Mouse (Mus musculus): ENCODE data around the gene Plxnd1. TPM values are rescaled to one million over a fixed set of nuclear protein-coding genes. Genes with fewer than 3 reads are reported as not detected.

The Plxnd1 gene
- 25.2 and 40.3 TPM in 2 replicates for polyA plus RNA-seq (2015; fragmentation: Nextera tagmentation; extraction: Ambion mirVana)

GRCm38 (mm10) chr6:115994877-115995520, at the start of gene Plxnd1:
Gene Plxnd1 (minus strand): TSS chr6:115995005.
- Histone ChIP-seq H3K4me3 (peak within 1 kb of the TSS; percentile 65), H3K4me2 (peak within 1 kb of the TSS; percentile 87), H3K9me3 (no peaks in the 10 kb centered on the region), H3K9ac (peak within 1 kb of the TSS; percentile 78), H3K27ac (peak within 1 kb of the TSS; percentile 71), H3K36me3 (no peaks in the 10 kb centered on the region), H3K4me1 (peaks cover 75% of the 10 kb centered on the region), H3K27me3 (peaks cover 47% of the 10 kb centered on the region)
- ATAC-seq (ENCODE audit: insufficient number of reproducible peaks, insufficient read depth, low FRiP score, low TSS enrichment, low read depth): peak; percentile 56; the same call in 1 of the 2 replicates
- under 1% methylated on average over 46 of the region's 51 CpGs for WGBS

- no peak for ATAC-seq (ENCODE audit: insufficient number of reproducible peaks, insufficient read depth, low FRiP score, low TSS enrichment, low read depth)
- Histone ChIP-seq H3K9me3 (peaks cover 3% of the 10 kb centered on the region; the same call in 1 of the 2 replicates), H3K4me1 (no peaks in the 10 kb centered on the region), H3K27ac (no peak overlapping the region), H3K9ac (no peak overlapping the region), H3K4me3 (no peak overlapping the region), H3K36me3 (peaks cover 13% of the 10 kb centered on the region), H3K4me2 (no peak overlapping the region), H3K27me3 (no peaks in the 10 kb centered on the region)
- 78% methylated on average over 2 of the region's 2 CpGs for WGBS
Observed at GRCm38 (mm10) chr6:116044039-116044438, 49.2 kb upstream of the Plxnd1 start.

- no peaks in the 10 kb centered on the region for H3K4me1 ChIP-seq
- no peak overlapping the region for H3K4me3 ChIP-seq
- WGBS: 83% methylated on average over 2 of the region's 2 CpGs
- H3K9ac ChIP-seq: no peak overlapping the region
- H3K36me3 ChIP-seq: peaks cover 7% of the 10 kb centered on the region
- no peak overlapping the region for H3K4me2 ChIP-seq
- peaks cover 3% of the 10 kb centered on the region; the same call in 1 of the 2 replicates for H3K9me3 ChIP-seq
- ATAC-seq (ENCODE audit: insufficient number of reproducible peaks, insufficient read depth, low FRiP score, low TSS enrichment, low read depth): no peak
- H3K27me3 ChIP-seq: no peaks in the 10 kb centered on the region
- H3K27ac ChIP-seq: no peak overlapping the region
Observed at GRCm38 (mm10) chr6:116038222-116038621, 43.4 kb upstream of the Plxnd1 start.

- Histone ChIP-seq H3K27ac (no peak overlapping the region), H3K36me3 (no peaks in the 10 kb centered on the region), H3K9ac (no peak overlapping the region), H3K9me3 (no peaks in the 10 kb centered on the region), H3K4me1 (no peaks in the 10 kb centered on the region), H3K27me3 (no peaks in the 10 kb centered on the region), H3K4me3 (no peak overlapping the region), H3K4me2 (no peak overlapping the region)
- 83% methylated on average over 5 of the region's 5 CpGs for WGBS
- ATAC-seq (ENCODE audit: insufficient number of reproducible peaks, insufficient read depth, low FRiP score, low TSS enrichment, low read depth): no peak
Observed at GRCm38 (mm10) chr6:116037281-116037831, 42.6 kb upstream of the Plxnd1 start.

- no peaks in the 10 kb centered on the region for H3K4me1 ChIP-seq
- WGBS: 87% methylated on average over 2 of the region's 2 CpGs
- no peak overlapping the region for H3K27ac ChIP-seq
- H3K27me3 ChIP-seq: no peaks in the 10 kb centered on the region
- ATAC-seq (ENCODE audit: insufficient number of reproducible peaks, insufficient read depth, low FRiP score, low TSS enrichment, low read depth): no peak
- no peaks in the 10 kb centered on the region for H3K36me3 ChIP-seq
- H3K9me3 ChIP-seq: no peaks in the 10 kb centered on the region
- H3K4me2 ChIP-seq: no peak overlapping the region
- no peak overlapping the region for H3K9ac ChIP-seq
- H3K4me3 ChIP-seq: no peak overlapping the region
Observed at GRCm38 (mm10) chr6:116036555-116036954, 41.8 kb upstream of the Plxnd1 start.

GRCm38 (mm10) chr6:116031052-116031451, 36.2 kb upstream of the Plxnd1 start:
- ATAC-seq (ENCODE audit: insufficient number of reproducible peaks, insufficient read depth, low FRiP score, low TSS enrichment, low read depth): no peak
- WGBS: 88% methylated on average over 5 of the region's 5 CpGs
- H3K27ac ChIP-seq: no peak overlapping the region
- H3K9me3 ChIP-seq: no peaks in the 10 kb centered on the region
- no peak overlapping the region for H3K9ac ChIP-seq
- no peak overlapping the region for H3K4me3 ChIP-seq
- H3K36me3 ChIP-seq: no peaks in the 10 kb centered on the region
- H3K4me2 ChIP-seq: no peak overlapping the region
- H3K4me1 ChIP-seq: no peaks in the 10 kb centered on the region
- no peaks in the 10 kb centered on the region for H3K27me3 ChIP-seq

- Histone ChIP-seq H3K9me3 (peaks cover 9% of the 10 kb centered on the region), H3K4me2 (no peak overlapping the region), H3K36me3 (peaks cover 36% of the 10 kb centered on the region), H3K4me1 (no peaks in the 10 kb centered on the region), H3K4me3 (no peak overlapping the region), H3K9ac (no peak overlapping the region), H3K27me3 (no peaks in the 10 kb centered on the region), H3K27ac (no peak overlapping the region)
- WGBS: 90% methylated on average over 4 of the region's 4 CpGs
- ATAC-seq (ENCODE audit: insufficient number of reproducible peaks, insufficient read depth, low FRiP score, low TSS enrichment, low read depth): no peak
Observed at GRCm38 (mm10) chr6:116024666-116025065, 29.9 kb upstream of the Plxnd1 start.

- no peak for ATAC-seq (ENCODE audit: insufficient number of reproducible peaks, insufficient read depth, low FRiP score, low TSS enrichment, low read depth)
Observed at GRCm38 (mm10) chr6:116021961-116022485, 27.2 kb upstream of the Plxnd1 start.

GRCm38 (mm10) chr6:116015902-116016301, 21.1 kb upstream of the Plxnd1 start:
- Histone ChIP-seq H3K27me3 (no peaks in the 10 kb centered on the region), H3K4me3 (no peak overlapping the region), H3K36me3 (peaks cover 7% of the 10 kb centered on the region), H3K27ac (no peak overlapping the region), H3K4me2 (no peak overlapping the region), H3K9ac (no peak overlapping the region), H3K4me1 (no peaks in the 10 kb centered on the region), H3K9me3 (no peaks in the 10 kb centered on the region)
- 88% methylated on average over 3 of the region's 3 CpGs for WGBS
- no peak for ATAC-seq (ENCODE audit: insufficient number of reproducible peaks, insufficient read depth, low FRiP score, low TSS enrichment, low read depth)

More at GRCm38 (mm10) chr6:116021961-116022485, 27.2 kb upstream of the Plxnd1 start:
- no peak overlapping the region for H3K4me2 ChIP-seq
- peaks cover 36% of the 10 kb centered on the region for H3K36me3 ChIP-seq
- no peak overlapping the region for H3K27ac ChIP-seq
- H3K27me3 ChIP-seq: no peaks in the 10 kb centered on the region
- H3K4me3 ChIP-seq: no peak overlapping the region
- no peaks in the 10 kb centered on the region for H3K4me1 ChIP-seq
- peaks cover 9% of the 10 kb centered on the region for H3K9me3 ChIP-seq
- 81% methylated on average over 9 of the region's 9 CpGs for WGBS
- H3K9ac ChIP-seq: no peak overlapping the region

- WGBS: 88% methylated on average over 6 of the region's 6 CpGs
- no peak for ATAC-seq (ENCODE audit: insufficient number of reproducible peaks, insufficient read depth, low FRiP score, low TSS enrichment, low read depth)
- H3K9me3 ChIP-seq: no peaks in the 10 kb centered on the region
- H3K4me2 ChIP-seq: no peak overlapping the region
- no peak overlapping the region for H3K9ac ChIP-seq
- no peaks in the 10 kb centered on the region for H3K27me3 ChIP-seq
- no peaks in the 10 kb centered on the region for H3K36me3 ChIP-seq
- no peak overlapping the region for H3K4me3 ChIP-seq
- H3K27ac ChIP-seq: no peak overlapping the region
- H3K4me1 ChIP-seq: no peaks in the 10 kb centered on the region
Observed at GRCm38 (mm10) chr6:116014111-116014510, 19.3 kb upstream of the Plxnd1 start.

GRCm38 (mm10) chr6:116013687-116014086, 18.9 kb upstream of the Plxnd1 start:
- Histone ChIP-seq H3K9ac (no peak overlapping the region), H3K27me3 (no peaks in the 10 kb centered on the region), H3K9me3 (no peaks in the 10 kb centered on the region), H3K27ac (no peak overlapping the region), H3K4me3 (no peak overlapping the region), H3K4me2 (no peak overlapping the region), H3K36me3 (no peaks in the 10 kb centered on the region), H3K4me1 (no peaks in the 10 kb centered on the region)
- ATAC-seq (ENCODE audit: insufficient number of reproducible peaks, insufficient read depth, low FRiP score, low TSS enrichment, low read depth): no peak
- 73% methylated on average over 3 of the region's 3 CpGs for WGBS

- Histone ChIP-seq H3K4me3 (no peak overlapping the region), H3K4me2 (no peak overlapping the region), H3K9ac (no peak overlapping the region), H3K4me1 (peaks cover 16% of the 10 kb centered on the region; the same call in 1 of the 2 replicates), H3K9me3 (no peaks in the 10 kb centered on the region), H3K27me3 (peaks cover 12% of the 10 kb centered on the region), H3K27ac (no peak overlapping the region), H3K36me3 (no peaks in the 10 kb centered on the region)
- WGBS: 4% methylated on average over 6 of the region's 6 CpGs
- no peak for ATAC-seq (ENCODE audit: insufficient number of reproducible peaks, insufficient read depth, low FRiP score, low TSS enrichment, low read depth)
Observed at GRCm38 (mm10) chr6:116010541-116010940, 15.7 kb upstream of the Plxnd1 start.
